Mouse (Mus musculus) common myeloid progenitor, adult 5-6 weeks (primary cell): Measurements from ENCODE around the gene Gm45521. TPM values are rescaled to one million over a fixed set of nuclear protein-coding genes. Genes with fewer than 3 reads are reported as not detected.

ENCODE experiments used
- ATAC-seq: replicated peaks from 2 replicates; pipeline ENCODE4 v1.8.0; 2016; ENCODE audit warnings: low read depth, mild to moderate bottlenecking, moderate TSS enrichment, inconsistent platforms; ENCODE audit not compliant: poor library complexity, severe bottlenecking
- total RNA-seq: library from RNA; stranded (forward); fragments of 200-1000, 187-1606 nt; gene quantifications from 2 replicates; pipeline ENCODE4 v1.2.3, GENCODE M21; 2017

Gene Gm45521
- total RNA-seq = not detected in 2 replicates

- no peak for ATAC-seq
These were observed at the start of gene Gm45521 for GRCm38 (mm10) chr14:7957049-7957448. Gm45521 (plus strand) TSS chr14:7957288.

GRCm38 (mm10) chr14:7909472-7909871 is 47.6 kb upstream of the Gm45521 start:
- no peak for ATAC-seq

- peak; percentile 97 for ATAC-seq
These were observed 43.2 kb upstream of the Gm45521 start for GRCm38 (mm10) chr14:7913842-7914241.

GRCm38 (mm10) chr14:7914461-7914860 is 42.6 kb upstream of the Gm45521 start:
- no peak for ATAC-seq

- ATAC-seq = peak; percentile 40
These were observed 38.7 kb upstream of the Gm45521 start for GRCm38 (mm10) chr14:7918150-7918991.

GRCm38 (mm10) chr14:7919309-7919708 is 37.8 kb upstream of the Gm45521 start:
- no peak for ATAC-seq

GRCm38 (mm10) chr14:7919921-7920320 is 37.2 kb upstream of the Gm45521 start:
- no peak for ATAC-seq

- peak; percentile 41 for ATAC-seq
These were observed 35.6 kb upstream of the Gm45521 start for GRCm38 (mm10) chr14:7921459-7921858.

GRCm38 (mm10) chr14:7923635-7924034 is 33.5 kb upstream of the Gm45521 start:
- ATAC-seq = peak; percentile 72

- ATAC-seq = no peak
These were observed 28.7 kb upstream of the Gm45521 start for GRCm38 (mm10) chr14:7928362-7928761.

- peak; percentile 94 for ATAC-seq
These were observed 28.1 kb upstream of the Gm45521 start for GRCm38 (mm10) chr14:7929029-7929428.

GRCm38 (mm10) chr14:7932151-7932550 is 24.9 kb upstream of the Gm45521 start:
- no peak for ATAC-seq

- ATAC-seq = peak; percentile 75
These were observed 22.9 kb upstream of the Gm45521 start for GRCm38 (mm10) chr14:7934166-7934565.

GRCm38 (mm10) chr14:7937052-7937630 is 19.9 kb upstream of the Gm45521 start:
- ATAC-seq = peak; percentile 60

GRCm38 (mm10) chr14:7938809-7939784 is 18.0 kb upstream of the Gm45521 start:
- no peak for ATAC-seq

- no peak for ATAC-seq
These were observed 15.7 kb upstream of the Gm45521 start for GRCm38 (mm10) chr14:7941413-7941812.

- no peak for ATAC-seq
These were observed 13.8 kb upstream of the Gm45521 start for GRCm38 (mm10) chr14:7943101-7943800.

GRCm38 (mm10) chr14:7943801-7944135 is 13.3 kb upstream of the Gm45521 start:
- ATAC-seq = no peak

- ATAC-seq = peak; percentile 76
These were observed 12.6 kb upstream of the Gm45521 start for GRCm38 (mm10) chr14:7944349-7945039.
